Mouse (Mus musculus) cortical plate, adult 2 months (tissue): ENCODE data around the gene Ppm1j. TPM values are rescaled to one million over a fixed set of nuclear protein-coding genes. Genes with fewer than 3 reads are reported as not detected.

Experiments used
- H3K27ac ChIP-seq: fragments of 200-500 bp; 2 replicates; pipeline ENCODE4 v1.5.1; 2012; ENCODE audit warnings: low read length, control low read depth, inconsistent platforms; ENCODE audit not compliant: insufficient read depth
- H3K4me1 ChIP-seq: fragments of 200-500 bp; 2 replicates; pipeline ENCODE4 v1.6.1; 2011; ENCODE audit warnings: low read length; ENCODE audit not compliant: control insufficient read depth, insufficient read depth
- H3K4me3 ChIP-seq: fragments of 200-500 bp; 2 replicates; pipeline ENCODE4 v1.5.1; 2011; ENCODE audit warnings: mild to moderate bottlenecking, low read length, control low read depth; ENCODE audit not compliant: insufficient read depth
- CTCF ChIP-seq: fragments of 200-500 bp; IDR thresholded peaks from 2 replicates; pipeline ENCODE4 v1.5.1; 2011; ENCODE audit warnings: mild to moderate bottlenecking, control low read depth, low read length; ENCODE audit not compliant: insufficient read depth; ENCODE audit errors: extremely low read depth
- POLR2A ChIP-seq: fragments of 200-500 bp; IDR thresholded peaks from 2 replicates; pipeline ENCODE4 v1.6.1; 2011; ENCODE audit warnings: mild to moderate bottlenecking, low read length, control low read depth; ENCODE audit not compliant: insufficient read depth; ENCODE audit errors: extremely low read depth
- polyA plus RNA-seq: library from polyadenylated mRNA; depleted of rRNA; stranded (reverse); fragments of >200 nt; gene quantifications from 2 replicates; pipeline ENCODE4 v1.2.3, GENCODE M21; 2012; rRNA removed

Gene Ppm1j
- polyA plus RNA-seq, 1 experiment, result 1.1 TPM

DNA sequence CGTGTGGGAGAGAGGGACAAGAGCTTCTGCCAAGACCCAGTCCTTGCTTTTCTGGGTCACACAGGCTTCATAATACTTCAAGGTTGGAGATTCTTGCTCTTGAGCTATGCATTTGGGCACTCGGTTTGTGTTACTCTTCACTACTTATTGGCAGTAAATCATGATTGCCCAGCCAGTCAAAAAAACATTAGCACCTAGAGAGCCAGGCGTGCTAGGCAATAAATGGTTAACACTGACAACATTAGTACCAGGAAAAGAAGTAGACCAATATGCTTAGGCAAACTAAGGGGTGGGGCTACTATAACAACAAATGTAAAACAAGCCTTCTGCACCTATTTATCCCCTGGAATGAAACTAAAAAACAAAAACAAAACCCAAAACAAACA is 37.9 kb downstream of the Ppm1j start:
- peak overlapping the region; percentile 90 for H3K4me3 ChIP-seq
- no peak overlapping the region for H3K27ac ChIP-seq
- TF ChIP-seq CTCF (no peak), POLR2A (no peak)

GRCm38 (mm10) chr3:104820426-104820825 is 39.6 kb downstream of the Ppm1j start:
- H3K27ac ChIP-seq, result no peak overlapping the region
- no peak overlapping the region for H3K4me3 ChIP-seq
- TF ChIP-seq CTCF, result no peak
- no peak for TF ChIP-seq POLR2A

More for the DNA sequence above, 37.9 kb downstream of the Ppm1j start:
- H3K4me1 ChIP-seq, result peaks cover 7% of the 10 kb centered on the region; the same call in 1 of the 2 replicates

GRCm38 (mm10) chr3:104822413-104822812 is 41.6 kb downstream of the Ppm1j start:
- TF ChIP-seq CTCF (no peak), POLR2A (no peak)
- H3K27ac ChIP-seq, result no peak overlapping the region
- H3K4me3 ChIP-seq, result no peak overlapping the region
- peaks cover 4% of the 10 kb centered on the region; the same call in 1 of the 2 replicates for H3K4me1 ChIP-seq

More at GRCm38 (mm10) chr3:104820426-104820825, 39.6 kb downstream of the Ppm1j start:
- peaks cover 7% of the 10 kb centered on the region; the same call in 1 of the 2 replicates for H3K4me1 ChIP-seq

Other genes starting within 250 kb of the Ppm1j start
- gene Slc16a1, start 142.4 kb upstream of the Ppm1j start, polyA plus RNA-seq, result 20.4 and 24.6 TPM in 2 replicates
- 0.08 TPM in 2 replicates for gene Fam19a3, start 784 bp downstream of the Ppm1j start, polyA plus RNA-seq
- gene Rhoc, start 7.3 kb downstream of the Ppm1j start, polyA plus RNA-seq, result 26.5 and 32.5 TPM in 2 replicates
- gene Mov10, start 37.5 kb downstream of the Ppm1j start, polyA plus RNA-seq, result 11.8 and 13.4 TPM in 2 replicates
- 13.2 and 14.1 TPM in 2 replicates for gene St7l, start 82.9 kb downstream of the Ppm1j start, polyA plus RNA-seq
- 27.1 TPM in 2 replicates for gene Capza1, start 83.4 kb downstream of the Ppm1j start, polyA plus RNA-seq
- 1.0 and 1.5 TPM in 2 replicates for gene Wnt2b, start 180.9 kb downstream of the Ppm1j start, polyA plus RNA-seq